Mouse (Mus musculus) gonadal fat pad, adult 2 months (tissue): ENCODE data around the gene Zcchc4. TPM values are rescaled to one million over a fixed set of nuclear protein-coding genes. Genes with fewer than 3 reads are reported as not detected.
"Not testable (repeated sequence)": the region's sequence is repeated elsewhere in the genome, so short reads cannot be mapped to it uniquely, and the experiment has no call there.

Experiments used
- DNase-seq: peaks from one replicate; pipeline ENCODE4 v3.0.0-alpha.2; 2012; ENCODE audit warnings: low read depth
- polyA plus RNA-seq: library from polyadenylated mRNA; depleted of rRNA; stranded (reverse); fragments of >200 nt; gene quantifications from 2 replicates; pipeline ENCODE4 v1.2.3, GENCODE M21; 2012; rRNA removed

The Zcchc4 gene
- polyA plus RNA-seq = 5.1 and 5.8 TPM in 2 replicates

- DNase-seq = no peak
These were observed at the start of gene Zcchc4 for GRCm38 (mm10) chr5:52775237-52775636. Gene Zcchc4 (plus strand): TSS chr5:52775409.

- no peak for DNase-seq
These were observed 47.5 kb upstream of the Zcchc4 start for GRCm38 (mm10) chr5:52727747-52728146.

GRCm38 (mm10) chr5:52732811-52733210 is 42.4 kb upstream of the Zcchc4 start:
- DNase-seq = no peak

GRCm38 (mm10) chr5:52736046-52736445 is 39.2 kb upstream of the Zcchc4 start:
- DNase-seq = no peak

- DNase-seq = no peak
These were observed 33.7 kb upstream of the Zcchc4 start, which contains the start of gene Pi4k2b for GRCm38 (mm10) chr5:52741391-52742111. Gene Pi4k2b (plus strand): TSS chr5:52741574.

- DNase-seq = peak; percentile 12
These were observed 32.9 kb upstream of the Zcchc4 start for GRCm38 (mm10) chr5:52742112-52742813.

GRCm38 (mm10) chr5:52743231-52743630 is 32.0 kb upstream of the Zcchc4 start:
- DNase-seq = no peak

- no peak for DNase-seq
These were observed 28.3 kb upstream of the Zcchc4 start for GRCm38 (mm10) chr5:52746920-52747319.

GRCm38 (mm10) chr5:52748732-52749131 is 26.5 kb upstream of the Zcchc4 start:
- peak; percentile 20 for DNase-seq

- no peak for DNase-seq
These were observed 22.1 kb upstream of the Zcchc4 start for GRCm38 (mm10) chr5:52753146-52753545.

- DNase-seq = no peak
These were observed 21.0 kb upstream of the Zcchc4 start for GRCm38 (mm10) chr5:52754196-52754595.

- DNase-seq = no peak
These were observed 19.9 kb upstream of the Zcchc4 start for GRCm38 (mm10) chr5:52755337-52755736.

- DNase-seq = no peak
These were observed 19.2 kb upstream of the Zcchc4 start for GRCm38 (mm10) chr5:52755989-52756388.

GRCm38 (mm10) chr5:52762586-52762985 is 12.6 kb upstream of the Zcchc4 start:
- no peak for DNase-seq

GRCm38 (mm10) chr5:52774267-52774666 is 942 bp upstream of the Zcchc4 start:
- DNase-seq = no peak

GRCm38 (mm10) chr5:52776466-52777354 is 1.5 kb downstream of the Zcchc4 start:
- DNase-seq = not testable (repeated sequence)

GRCm38 (mm10) chr5:52782523-52783250 is 7.5 kb downstream of the Zcchc4 start:
- DNase-seq = peak; percentile 16

- peak; percentile 14 for DNase-seq
These were observed 8.0 kb downstream of the Zcchc4 start for GRCm38 (mm10) chr5:52783251-52783620.

GRCm38 (mm10) chr5:52783957-52784356 is 8.7 kb downstream of the Zcchc4 start:
- DNase-seq = no peak

GRCm38 (mm10) chr5:52786556-52787322 is 11.5 kb downstream of the Zcchc4 start:
- DNase-seq = no peak

GRCm38 (mm10) chr5:52793230-52793629 is 18.0 kb downstream of the Zcchc4 start:
- DNase-seq = no peak
